Mouse (Mus musculus): ENCODE measurements around the gene Mmd. TPM values are rescaled to one million over a fixed set of nuclear protein-coding genes. Genes with fewer than 3 reads are reported as not detected.

Mmd gene
- polyA plus RNA-seq, 2 experiments, result 5.0 TPM

- Histone ChIP-seq H3K36me3 (replicated peaks; ENCODE audit: control insufficient read depth, insufficient read depth, low read depth) (no peaks in the 10 kb centered on the region), H3K27me3 (ENCODE audit: control insufficient read depth, insufficient read depth, low read length) (no peaks in the 10 kb centered on the region), H3K4me1 (replicated peaks; ENCODE audit: control insufficient read depth in 2 of 2, insufficient read depth in 2 of 2, low read length in 1 of 2) (peaks cover 0 to 6% of the 10 kb centered on the region in 2 experiments; a peak in 2 of 4 replicates), H3K9ac (replicated peaks) (no peak overlapping the region), H3K9me3 (ENCODE audit: control insufficient read depth, low read length) (no peaks in the 10 kb centered on the region), H3K27ac (no peak overlapping the region), H3K4me2 (ENCODE audit: low read depth) (no peak overlapping the region), H3K4me3 (ENCODE audit: insufficient read depth in 1 of 2, low read depth in 2 of 2, low read length in 2 of 2) (no peak overlapping the region)
- TF ChIP-seq EP300 (IDR thresholded peaks at IDR 0.05; ENCODE audit: low read depth), result no peak
- TF ChIP-seq CTCF (IDR thresholded peaks at IDR 0.05; ENCODE audit: low read depth), result no peak
- 21% methylated on average over 6 of the region's 6 CpGs for WGBS (ENCODE audit: insufficient replicate concordance)
- peak; percentile 39; the same call in 1 of the 2 replicates for ATAC-seq (ENCODE audit: insufficient read depth)
- DNase-seq (ENCODE audit: low read depth in 3 of 3, low spot score in 3 of 3), result no peak
Measured at GRCm38 (mm10) chr11:90240652-90241330, 8.5 kb upstream of the Mmd start.

DNA sequence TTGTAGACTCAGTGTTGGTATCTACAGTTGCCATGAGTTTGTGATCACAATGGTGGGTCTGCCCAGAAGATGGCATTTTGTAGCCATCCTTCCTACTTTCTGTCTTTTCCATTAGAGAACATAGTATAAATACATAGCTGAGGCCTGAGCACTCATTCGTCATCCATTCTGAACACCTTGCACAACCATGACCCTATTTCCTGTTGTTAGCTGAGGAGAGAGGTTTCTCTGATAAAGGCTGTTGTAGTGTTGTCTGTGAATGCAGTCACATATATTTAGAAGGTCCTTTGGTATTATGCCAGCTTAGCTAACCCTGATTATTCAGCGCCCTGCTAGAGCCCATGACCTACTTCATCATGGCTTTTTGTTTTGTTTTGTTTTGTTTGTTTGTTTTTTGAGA is 7.4 kb upstream of the Mmd start:
- ATAC-seq (ENCODE audit: insufficient read depth) (no peak), DNase-seq (ENCODE audit: low read depth in 3 of 3, low spot score in 3 of 3) (no peak)
- Histone ChIP-seq H3K9ac (replicated peaks) (no peak overlapping the region), H3K27ac (no peak overlapping the region), H3K27me3 (ENCODE audit: control insufficient read depth, insufficient read depth, low read length) (no peaks in the 10 kb centered on the region), H3K9me3 (ENCODE audit: control insufficient read depth, low read length) (no peaks in the 10 kb centered on the region), H3K4me3 (ENCODE audit: insufficient read depth in 1 of 2, low read depth in 2 of 2, low read length in 2 of 2) (no peak overlapping the region), H3K4me1 (replicated peaks; ENCODE audit: control insufficient read depth in 2 of 2, insufficient read depth in 2 of 2, low read length in 1 of 2) (peaks cover 0 to 6% of the 10 kb centered on the region in 2 experiments; a peak in 2 of 4 replicates), H3K36me3 (replicated peaks; ENCODE audit: control insufficient read depth, insufficient read depth, low read depth) (no peaks in the 10 kb centered on the region), H3K4me2 (ENCODE audit: low read depth) (no peak overlapping the region)
- no peak for TF ChIP-seq EP300 (IDR thresholded peaks at IDR 0.05; ENCODE audit: low read depth)
- WGBS (ENCODE audit: insufficient replicate concordance), result 34% methylated on average over 2 of the region's 2 CpGs

DNA sequence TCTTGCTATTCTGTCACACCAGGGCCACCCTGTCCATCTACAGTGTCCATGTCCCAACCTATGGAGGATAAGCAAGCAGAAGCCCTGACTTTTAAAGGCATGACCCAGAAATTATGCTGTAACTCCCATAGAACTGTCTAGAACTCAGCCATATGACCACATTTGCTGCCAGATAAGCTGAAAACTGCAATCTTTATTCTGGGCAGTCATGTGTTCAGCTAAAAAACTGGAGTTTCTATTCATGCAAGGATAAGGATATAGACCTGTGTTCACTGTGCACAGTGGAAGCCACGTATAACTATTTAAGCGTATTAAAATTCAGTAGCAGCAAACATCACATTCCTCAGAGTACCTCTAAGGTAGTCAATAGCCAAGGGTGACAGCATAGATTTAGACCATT is 6.0 kb upstream of the Mmd start:
- TF ChIP-seq EP300 (IDR thresholded peaks at IDR 0.05; ENCODE audit: low read depth) (no peak), CTCF (IDR thresholded peaks at IDR 0.05; ENCODE audit: low read depth) (no peak)
- H3K27ac ChIP-seq, result no peak overlapping the region
- no peaks in the 10 kb centered on the region for H3K9me3 ChIP-seq (ENCODE audit: control insufficient read depth, low read length)
- DNase-seq (ENCODE audit: low read depth in 3 of 3, low spot score in 3 of 3) (no peak), ATAC-seq (ENCODE audit: insufficient read depth) (no peak)
- 76% methylated on average over 2 of the region's 2 CpGs for WGBS (ENCODE audit: insufficient replicate concordance)
- no peak overlapping the region for H3K4me2 ChIP-seq (ENCODE audit: low read depth)
- H3K27me3 ChIP-seq (ENCODE audit: control insufficient read depth, insufficient read depth, low read length), result no peaks in the 10 kb centered on the region
- no peak overlapping the region for H3K4me3 ChIP-seq (ENCODE audit: insufficient read depth in 1 of 2, low read depth in 2 of 2, low read length in 2 of 2)
- no peaks in the 10 kb centered on the region for H3K36me3 ChIP-seq (replicated peaks; ENCODE audit: control insufficient read depth, insufficient read depth, low read depth)
- no peak overlapping the region for H3K9ac ChIP-seq (replicated peaks)
- H3K4me1 ChIP-seq (replicated peaks; ENCODE audit: control insufficient read depth in 2 of 2, insufficient read depth in 2 of 2, low read length in 1 of 2), result peaks cover 0 to 6% of the 10 kb centered on the region in 2 experiments; a peak in 2 of 4 replicates

DNA sequence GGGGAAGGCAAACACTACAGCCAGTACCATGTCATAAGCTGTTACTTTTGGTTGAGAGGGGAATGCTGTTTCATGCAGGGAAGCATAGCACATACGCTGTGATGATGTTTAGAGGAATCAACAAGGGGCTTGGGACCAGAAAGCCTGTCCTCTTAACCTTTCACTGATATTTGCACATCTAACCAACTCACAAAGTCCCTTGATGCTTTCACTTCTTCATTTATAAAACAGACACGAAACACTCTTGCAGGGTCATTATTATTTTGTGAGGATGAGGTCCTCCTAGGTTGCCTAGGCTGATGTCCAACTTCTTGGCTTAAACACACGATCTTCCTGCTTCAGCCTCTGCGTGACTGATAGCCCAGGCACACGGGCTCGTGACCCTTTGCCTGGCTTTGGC is 3.6 kb upstream of the Mmd start:
- no peaks in the 10 kb centered on the region for H3K36me3 ChIP-seq (replicated peaks; ENCODE audit: control insufficient read depth, insufficient read depth, low read depth)
- WGBS (ENCODE audit: insufficient replicate concordance), result 61% methylated on average over 6 of the region's 6 CpGs
- no peak overlapping the region for H3K4me2 ChIP-seq (ENCODE audit: low read depth)
- H3K9me3 ChIP-seq (ENCODE audit: control insufficient read depth, low read length), result no peaks in the 10 kb centered on the region
- no peaks in the 10 kb centered on the region for H3K27me3 ChIP-seq (ENCODE audit: control insufficient read depth, insufficient read depth, low read length)
- ATAC-seq (ENCODE audit: insufficient read depth) (no peak), DNase-seq (ENCODE audit: low read depth in 3 of 3, low spot score in 3 of 3) (no peak)
- H3K27ac ChIP-seq, result no peak overlapping the region
- no peak overlapping the region for H3K4me3 ChIP-seq (ENCODE audit: insufficient read depth in 1 of 2, low read depth in 2 of 2, low read length in 2 of 2)
- TF ChIP-seq EP300 (IDR thresholded peaks at IDR 0.05; ENCODE audit: low read depth) (no peak), CTCF (IDR thresholded peaks at IDR 0.05; ENCODE audit: low read depth) (no peak)
- H3K4me1 ChIP-seq (replicated peaks; ENCODE audit: control insufficient read depth in 2 of 2, insufficient read depth in 2 of 2, low read length in 1 of 2), result peaks cover 3 to 13% of the 10 kb centered on the region in 2 experiments; a peak in 3 of 4 replicates
- H3K9ac ChIP-seq (replicated peaks), result no peak overlapping the region

GRCm38 (mm10) chr11:90246676-90247075 is 2.6 kb upstream of the Mmd start:
- ATAC-seq (ENCODE audit: insufficient read depth), result no peak
- Histone ChIP-seq H3K9me3 (ENCODE audit: control insufficient read depth, low read length) (no peaks in the 10 kb centered on the region), H3K9ac (replicated peaks) (no peak overlapping the region), H3K36me3 (replicated peaks; ENCODE audit: control insufficient read depth, insufficient read depth, low read depth) (no peaks in the 10 kb centered on the region), H3K4me3 (ENCODE audit: insufficient read depth in 1 of 2, low read depth in 2 of 2, low read length in 2 of 2) (no peak overlapping the region), H3K27me3 (ENCODE audit: control insufficient read depth, insufficient read depth, low read length) (no peaks in the 10 kb centered on the region), H3K27ac (no peak overlapping the region), H3K4me2 (ENCODE audit: low read depth) (no peak overlapping the region), H3K4me1 (replicated peaks; ENCODE audit: control insufficient read depth in 2 of 2, insufficient read depth in 2 of 2, low read length in 1 of 2) (peaks cover 3 to 19% of the 10 kb centered on the region in 2 experiments; a peak in 3 of 4 replicates)
- WGBS (ENCODE audit: insufficient replicate concordance), result 68% methylated on average over 4 of the region's 4 CpGs
- no peak for TF ChIP-seq EP300 (IDR thresholded peaks at IDR 0.05; ENCODE audit: low read depth)
- TF ChIP-seq CTCF (IDR thresholded peaks at IDR 0.05; ENCODE audit: low read depth), result no peak
- DNase-seq (ENCODE audit: low read depth in 3 of 3, low spot score in 3 of 3), result no peak

All from liver, embryonic 14.5 days (tissue).